Mouse (Mus musculus): ENCODE results near the gene Mydgf.

DNA sequence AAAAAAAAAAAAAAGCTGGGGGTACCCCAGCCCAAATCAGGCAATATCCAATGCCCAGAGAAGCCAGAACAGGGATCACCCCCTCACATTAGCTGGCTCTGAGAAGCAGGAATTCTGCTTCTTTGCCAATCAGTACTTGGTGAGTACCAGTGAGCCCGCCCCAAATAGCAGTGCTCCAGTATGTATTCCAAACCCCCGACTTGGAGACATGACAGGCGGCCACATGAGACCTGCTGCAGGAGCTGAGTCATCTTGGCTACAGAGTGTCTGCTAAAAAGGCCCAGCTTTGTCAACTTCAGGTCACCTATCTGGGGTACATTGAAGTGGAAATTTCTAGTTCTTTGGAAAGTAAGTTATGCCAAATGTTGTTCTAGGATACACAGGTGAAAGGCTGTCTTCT lies 42.8 kb upstream of the Mydgf start:
- TF ChIP-seq POLR2A (IDR thresholded peaks at IDR 0.05; ENCODE audit: borderline replicate concordance, insufficient read depth, low read length): no peak
- TF ChIP-seq CTCF (IDR thresholded peaks at IDR 0.05; ENCODE audit: borderline replicate concordance, insufficient read depth, low read depth, low read length): no peak
